Mouse (Mus musculus) c-Kit-positive CD71-negative TER-119-negative erythroid progenitor cells, embryonic 14.5 days (primary cell): ENCODE data around the gene Npas3.

Experiments used
- DNase-seq: peaks from one replicate; pipeline ENCODE4 v3.0.0-alpha.2; 2013; ENCODE audit warnings: low read depth

Npas3 gene

GRCm38 (mm10) chr12:53695324-53695723 lies 446.8 kb downstream of the Npas3 start:
- no peak for DNase-seq

DNA sequence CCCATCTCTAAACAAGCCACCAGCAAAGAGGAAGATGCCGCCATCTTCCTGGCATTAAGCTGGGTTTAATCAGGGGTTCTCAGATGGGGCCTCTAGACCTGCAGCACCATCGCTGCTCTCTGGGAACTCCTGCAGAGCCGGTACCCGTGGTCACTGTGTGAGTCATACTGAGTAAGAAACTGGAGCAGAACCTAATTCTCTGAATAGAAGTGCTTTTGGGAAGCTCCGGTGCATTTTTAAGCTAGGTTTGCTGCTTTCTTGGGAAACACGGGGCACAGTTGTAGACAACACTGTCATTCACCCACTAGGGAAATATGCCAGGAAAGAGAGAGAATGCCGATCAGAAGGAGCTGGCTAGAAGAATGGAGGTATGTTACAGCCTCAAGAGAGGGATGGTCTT lies 449.2 kb downstream of the Npas3 start:
- no peak for DNase-seq

GRCm38 (mm10) chr12:53698483-53699227 lies 450.2 kb downstream of the Npas3 start:
- no peak for DNase-seq

DNA sequence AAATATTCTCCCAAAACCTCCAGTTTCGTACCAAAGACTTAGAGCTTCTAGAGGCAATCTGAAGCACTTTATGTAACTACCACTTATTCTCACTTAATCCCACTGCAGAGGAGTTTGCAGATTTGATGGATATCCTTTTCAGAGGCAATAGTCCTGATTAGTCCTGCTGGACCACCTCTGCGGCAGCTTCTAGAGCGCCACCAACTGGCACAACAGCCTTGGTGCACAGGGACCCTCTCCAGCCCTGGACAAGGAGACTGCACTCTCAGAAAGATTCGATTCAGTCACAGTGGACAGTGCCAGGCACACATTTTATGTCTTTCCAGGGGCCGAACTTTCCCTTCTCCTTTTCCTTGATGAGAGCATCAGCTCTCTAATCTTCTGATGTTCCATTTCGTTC lies 471.4 kb downstream of the Npas3 start:
- no peak for DNase-seq

GRCm38 (mm10) chr12:53722156-53722555 lies 473.7 kb downstream of the Npas3 start:
- DNase-seq, result no peak

DNA sequence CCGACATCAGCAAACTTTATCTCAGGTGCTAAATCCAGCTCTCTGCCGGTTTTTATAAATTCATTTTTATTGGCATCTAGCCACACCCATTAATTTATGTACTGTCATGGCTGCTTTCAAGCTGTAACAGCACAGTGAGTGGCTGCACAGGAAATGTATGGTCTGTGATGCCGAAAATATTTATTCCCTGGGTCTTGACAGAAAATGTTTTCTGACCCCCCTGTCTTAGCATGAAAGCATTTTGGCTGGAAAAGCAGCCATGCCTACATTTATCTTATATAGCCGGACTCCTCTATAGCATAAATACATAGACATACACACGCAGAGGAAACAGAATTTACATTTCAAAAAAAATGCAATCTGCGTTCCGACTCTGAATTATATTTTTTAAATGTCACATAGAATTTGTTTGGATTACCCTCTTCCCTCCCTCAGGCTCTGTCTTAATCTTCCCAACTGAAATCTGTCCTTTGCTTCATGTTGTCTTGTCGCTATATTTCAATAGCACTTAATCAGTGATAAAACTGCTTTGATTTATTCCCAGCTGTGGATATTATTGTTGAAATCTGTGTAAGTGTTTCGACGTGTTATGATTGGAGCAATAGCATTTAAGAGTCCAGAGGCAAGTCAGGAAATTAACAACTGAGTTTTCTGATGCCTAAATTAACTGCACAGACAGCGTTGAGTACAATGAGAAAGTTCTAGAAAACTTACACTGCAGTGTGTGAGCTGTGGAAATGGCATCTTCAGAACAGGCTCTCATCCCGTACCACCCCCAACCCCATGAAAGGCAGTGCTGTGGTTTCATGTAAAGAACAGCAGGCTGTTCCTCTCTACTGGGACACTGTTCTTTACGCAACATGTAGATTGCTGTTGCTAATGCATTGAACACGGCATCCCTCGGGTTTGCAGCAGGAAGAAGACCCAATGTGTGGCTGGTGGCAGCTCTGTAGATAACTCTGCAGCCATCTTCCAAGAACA lies 474.5 kb downstream of the Npas3 start:
- DNase-seq, result no peak

DNA sequence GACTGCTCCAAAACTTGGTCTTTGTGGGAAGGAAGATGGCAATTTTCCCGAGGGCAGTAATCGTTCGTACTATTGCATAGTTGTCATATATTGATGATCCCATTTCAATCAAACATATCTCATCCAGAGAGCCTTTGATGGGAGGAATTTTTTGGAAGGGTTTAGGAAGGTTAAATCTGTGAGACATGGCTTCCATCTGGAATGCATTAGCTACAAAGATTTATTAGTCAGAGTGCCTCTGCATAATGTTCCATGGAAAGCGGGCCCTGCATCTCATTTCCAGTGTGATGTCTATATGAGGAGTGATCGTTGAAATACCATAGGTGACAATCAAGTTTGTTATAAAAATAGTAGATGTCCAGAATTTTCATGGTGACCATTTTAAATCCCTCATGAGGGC lies 480.8 kb downstream of the Npas3 start:
- no peak for DNase-seq

GRCm38 (mm10) chr12:53738549-53739292 lies 490.2 kb downstream of the Npas3 start:
- no peak for DNase-seq

DNA sequence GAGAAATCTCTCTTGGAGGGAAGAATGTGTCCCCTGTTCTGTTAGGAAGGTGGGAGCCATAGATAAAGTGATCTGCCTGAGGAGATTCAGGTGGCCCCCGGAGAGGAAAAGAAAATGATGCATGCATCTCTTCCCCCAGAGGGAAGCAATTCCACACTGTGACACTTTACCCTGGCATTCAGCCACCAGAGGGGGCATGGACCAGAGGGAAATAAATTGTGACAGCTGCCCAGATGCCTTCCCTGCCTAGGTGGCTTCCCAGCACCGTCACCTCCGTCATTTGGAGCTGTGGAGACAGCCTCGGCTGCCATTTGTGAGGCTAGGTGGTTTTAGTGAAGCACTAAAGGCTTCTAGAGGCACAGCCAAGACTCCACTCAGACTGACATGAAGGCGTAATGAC lies 498.2 kb downstream of the Npas3 start:
- DNase-seq, result no peak

GRCm38 (mm10) chr12:53749375-53749774 lies 500.9 kb downstream of the Npas3 start:
- DNase-seq, result no peak

- no peak for DNase-seq
Observed at GRCm38 (mm10) chr12:53752281-53753072, 504.0 kb downstream of the Npas3 start.

- DNase-seq, result no peak
Observed at GRCm38 (mm10) chr12:53753368-53753937, 505.0 kb downstream of the Npas3 start.

DNA sequence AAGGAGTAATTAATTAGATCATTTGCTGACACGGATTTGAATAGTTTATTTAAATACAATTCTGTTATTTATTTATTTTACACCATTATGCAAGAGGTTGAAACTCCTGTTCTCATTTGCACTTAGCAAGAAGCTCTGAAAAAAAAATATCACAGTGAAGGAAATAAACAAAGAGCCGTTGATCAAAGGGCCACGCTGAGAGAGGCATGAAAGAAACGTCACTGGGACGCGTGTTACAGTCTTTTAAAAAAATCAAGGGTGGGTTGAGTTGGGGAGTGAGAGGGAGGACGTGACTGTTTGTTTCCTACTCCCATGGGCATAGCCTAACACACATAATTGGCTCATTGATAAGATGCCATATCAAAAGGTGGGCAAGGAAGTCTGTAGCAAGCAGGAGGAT lies 505.8 kb downstream of the Npas3 start:
- DNase-seq, result no peak

DNA sequence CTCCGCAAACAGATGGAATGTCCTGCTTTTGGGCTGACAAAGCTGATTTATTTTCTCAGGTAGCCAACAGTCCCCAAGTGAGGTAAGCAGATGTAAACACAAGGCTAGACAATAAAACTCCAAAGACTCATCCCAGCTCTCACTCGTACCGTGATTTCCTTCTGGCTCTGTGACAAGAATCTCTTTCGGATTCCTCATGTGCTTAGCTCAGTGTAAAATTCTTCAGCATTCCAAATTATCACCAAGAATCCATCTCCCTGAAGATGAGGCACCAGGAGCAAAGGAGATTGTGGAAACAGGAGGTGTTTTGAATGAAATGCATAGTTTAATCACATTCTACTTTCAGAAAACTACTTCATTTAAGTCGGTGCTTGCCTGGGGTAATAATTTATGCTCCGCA lies 509.2 kb downstream of the Npas3 start:
- DNase-seq, result no peak

GRCm38 (mm10) chr12:53758356-53758755 lies 509.9 kb downstream of the Npas3 start:
- no peak for DNase-seq

- no peak for DNase-seq
Observed at GRCm38 (mm10) chr12:53764143-53764542, 515.7 kb downstream of the Npas3 start.

GRCm38 (mm10) chr12:53768392-53768791 lies 519.9 kb downstream of the Npas3 start:
- no peak for DNase-seq

DNA sequence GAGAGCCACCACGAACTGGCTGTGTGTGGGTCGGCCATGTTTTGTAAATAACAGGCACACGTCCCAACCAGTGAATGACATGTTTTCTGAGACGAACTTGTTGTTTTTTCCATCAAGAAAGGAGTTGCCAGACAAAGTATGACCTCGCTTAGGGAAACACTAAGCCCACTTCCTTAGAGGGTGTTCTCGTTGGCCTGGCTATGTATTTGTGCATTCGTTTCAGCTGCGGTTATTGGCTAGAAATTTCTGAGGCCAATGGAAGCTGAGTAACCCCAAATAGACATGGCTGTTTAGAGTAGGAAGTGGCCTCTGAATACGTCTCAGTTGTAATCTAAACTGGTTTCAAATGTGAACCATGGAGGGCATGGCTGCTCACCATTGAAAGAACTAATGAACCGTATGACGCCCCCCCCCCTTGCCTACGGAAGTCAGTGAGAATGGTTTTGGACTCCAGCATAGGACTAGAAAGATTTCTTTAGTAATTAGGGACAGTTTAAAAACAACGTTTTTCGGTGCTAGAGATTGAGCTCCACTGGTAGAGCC lies 523.0 kb downstream of the Npas3 start:
- DNase-seq, result no peak

GRCm38 (mm10) chr12:53781850-53782552 lies 533.5 kb downstream of the Npas3 start:
- DNase-seq, result no peak

DNA sequence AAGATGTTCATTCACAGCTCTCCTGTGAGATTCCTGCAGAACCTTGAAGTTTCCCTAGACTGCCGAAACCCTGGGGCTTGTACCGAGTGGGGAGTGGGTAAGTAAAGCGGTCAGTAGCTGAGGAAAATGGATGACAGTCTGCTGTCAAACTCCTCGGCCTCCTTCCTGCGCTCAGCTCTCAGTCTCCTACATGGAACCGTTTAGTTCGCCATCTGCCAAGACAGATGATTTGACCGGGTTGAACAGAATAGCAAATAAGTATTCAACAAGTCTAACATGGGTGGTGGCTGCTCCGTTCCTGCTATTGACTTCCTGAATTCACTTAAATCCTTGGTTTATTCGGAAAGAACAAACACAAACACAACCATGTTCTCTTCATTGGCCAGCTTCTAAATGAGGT lies 541.0 kb downstream of the Npas3 start:
- no peak for DNase-seq
